Comparison of ENCODE assay signal across 10 mouse cellular contexts in the genomic region with DNA sequence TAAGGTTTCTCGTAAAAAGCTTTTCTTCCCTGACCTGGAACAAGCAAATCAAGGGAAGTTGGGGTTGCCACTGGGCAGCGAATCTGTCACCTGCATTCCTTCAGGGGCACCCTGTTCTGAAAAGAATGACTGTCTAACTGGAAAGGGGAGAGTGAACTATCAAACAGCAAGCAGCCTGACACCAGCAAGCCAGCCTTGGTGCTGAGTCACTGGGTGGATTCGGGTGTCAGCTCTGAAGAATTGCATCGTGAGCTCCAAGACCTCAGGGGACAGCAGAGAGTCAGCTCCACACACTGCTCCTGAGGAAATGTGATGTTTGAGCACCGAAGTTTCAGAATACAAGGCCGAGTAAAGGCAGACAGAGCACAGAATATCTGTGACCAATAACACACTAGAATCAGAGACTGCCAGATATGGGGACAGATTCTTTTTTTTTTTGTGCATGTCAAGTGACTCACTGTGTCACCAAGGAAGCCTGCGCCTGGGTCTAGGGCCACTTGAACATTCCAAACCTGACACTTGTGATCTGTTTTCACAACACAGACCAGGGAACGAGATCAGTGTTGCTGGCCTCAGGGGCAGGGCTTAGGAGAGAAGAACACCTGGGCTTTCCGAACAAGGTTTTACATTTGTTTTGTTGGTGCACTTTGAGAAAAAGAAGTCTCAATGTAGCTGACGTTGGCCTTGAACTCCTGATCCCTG. TPM values are rescaled to one million over a fixed set of nuclear protein-coding genes. Genes with fewer than 3 reads are reported as not detected.
A peak's percentile ranks its signal among the peaks of the same experiment; 100 is the strongest.
DNase-seq lines count a peak whose midpoint lies in the region; ATAC-seq and TF ChIP-seq lines count a peak whose summit lies in the region.
"Had no signal": no experiment of that assay in that cellular context is flagged by ENCODE, and none has a peak within 500 bp of the region (broad histone marks: within the 10 kb centered on the region; RNA-seq: fewer than 3 reads in every experiment).

No protein-coding gene starts in this region.

- ATAC-seq in limb, embryonic 11.5 days (ENCODE audit: insufficient number of reproducible peaks, low FRiP score, low TSS enrichment, low read depth): no peak
- ATAC-seq in erythroblast, adult 5-6 weeks (replicated peaks; ENCODE audit: low FRiP score, poor library complexity, severe bottlenecking): no peak

- DNase-seq in 416B (ENCODE audit: low read depth): peak; percentile 7
- peak; percentile 24 for DNase-seq in MN1 (ENCODE audit: low spot score)
- peak; percentile 32 for DNase-seq in limb, embryonic 11.5 days (ENCODE audit: low spot score)
- no peak for DNase-seq in cerebellum, postnatal 4 days (ENCODE audit: low spot score in 2 of 2)
- DNase-seq in thymus, postnatal 10 days (ENCODE audit: low spot score in 2 of 2): no peak
- DNase-seq in ovary, postnatal 14 days (ENCODE audit: low spot score): no peak

- H3K4me2 ChIP-seq in limb, embryonic 11.5 days (ENCODE audit: low read depth, severe bottlenecking): no peak overlapping the region
- H3K4me2 ChIP-seq: hindbrain, embryonic 15.5 days; midbrain, embryonic 11.5 days had no signal

- H3K4me3 ChIP-seq in embryonic fibroblast, embryonic 13.5 days (ENCODE audit: insufficient read depth, low read length): no peak overlapping the region
- H3K4me3 ChIP-seq in limb, embryonic 11.5 days (ENCODE audit: low read depth, low read length): no peak overlapping the region
- H3K4me3 ChIP-seq: hindbrain, embryonic 15.5 days had no signal

- no peak for TF ChIP-seq POLR2A in embryonic fibroblast, embryonic 13.5 days (IDR thresholded peaks at IDR 0.05; ENCODE audit: low read depth, low read length)

- no peaks in the 10 kb centered on the region for H3K27me3 ChIP-seq in limb, embryonic 11.5 days (ENCODE audit: control insufficient read depth, insufficient read depth, low read length)
- H3K27me3 ChIP-seq: hindbrain, embryonic 15.5 days had no signal

- TF ChIP-seq CTCF in embryonic fibroblast, embryonic 13.5 days (IDR thresholded peaks at IDR 0.05; ENCODE audit: borderline replicate concordance, insufficient read depth, low read length): no peak

- peak overlapping the region; percentile 43 for H3K27ac ChIP-seq in embryonic fibroblast, embryonic 13.5 days (ENCODE audit: insufficient read depth, low read length)
- H3K27ac ChIP-seq in limb, embryonic 11.5 days (replicated peaks; ENCODE audit: low read depth, low read length): no peak overlapping the region
- H3K27ac ChIP-seq: hindbrain, embryonic 15.5 days had no signal

- no peaks in the 10 kb centered on the region for H3K36me3 ChIP-seq in limb, embryonic 11.5 days (ENCODE audit: control insufficient read depth, insufficient read depth, low read length)

- WGBS in limb, embryonic 11.5 days: 53% methylated on average over 10 of the region's 10 CpGs

- H3K4me1 ChIP-seq in embryonic fibroblast, embryonic 13.5 days (ENCODE audit: control insufficient read depth, insufficient read depth, low read length): peaks cover 8% of the 10 kb centered on the region; the same call in 1 of the 2 replicates
- H3K4me1 ChIP-seq in limb, embryonic 11.5 days (ENCODE audit: control insufficient read depth, insufficient read depth, low read length): peaks cover 8% of the 10 kb centered on the region; the same call in 1 of the 2 replicates
- H3K4me1 ChIP-seq: hindbrain, embryonic 15.5 days had no signal

- no peak overlapping the region for H3K9ac ChIP-seq in limb, embryonic 11.5 days (ENCODE audit: low read length)
- H3K9ac ChIP-seq: hindbrain, embryonic 15.5 days had no signal

- H3K9me3 ChIP-seq in limb, embryonic 11.5 days (ENCODE audit: control insufficient read depth, low read length): no peaks in the 10 kb centered on the region

RNA-seq across cellular contexts. Expression of a gene that starts 59.6 kb away (rescaled TPM):
- polyA plus RNA-seq in embryonic fibroblast, embryonic 13.5 days (2011; ENCODE audit: insufficient read length, low read depth, missing spikeins): 2.6 and 5.0 TPM in 2 replicates
- 2.8 and 2.9 TPM in 2 replicates for polyA plus RNA-seq in limb, embryonic 11.5 days (2014; fragmentation: Nextera tagmentation; extraction: Ambion mirVana)
- total RNA-seq in erythroblast, adult 5-6 weeks (2015; ENCODE audit: low replicate concordance): 0.63 TPM in 1 of 2 replicates, not detected in the other
- 3.9 TPM in 1 of 2 replicates, not detected in the other for total RNA-seq in erythroblast, adult 5-6 weeks (2017; ENCODE audit: low replicate concordance)

Comparison
In these comparisons a context has a peak if more than half of its experiments do, and no peak if none do; other contexts are left out.
1. DNase-seq: peak in 416B (single experiment), MN1 (single experiment) and limb, embryonic 11.5 days (single experiment); none in cerebellum, postnatal 4 days (0 of 2), thymus, postnatal 10 days (0 of 2) and ovary, postnatal 14 days (single experiment).